Mouse (Mus musculus) midbrain, embryonic 10.5 days (tissue): ENCODE results near the gene Sema3a. TPM values are rescaled to one million over a fixed set of nuclear protein-coding genes. Genes with fewer than 3 reads are reported as not detected.
"Not testable (repeated sequence)": the region's sequence is repeated elsewhere in the genome, so short reads cannot be mapped to it uniquely, and the experiment has no call there.

ENCODE experiments used
- DNase-seq: peaks from one replicate; pipeline ENCODE4 v3.0.0-alpha.2; 2017; ENCODE audit warnings: low spot score
- H3K27ac ChIP-seq: fragments of 300-500 bp; sonication (generic); replicated peaks from 2 replicates; pipeline ENCODE4 v1.5.1; 2016; ENCODE audit warnings: mild to moderate bottlenecking
- H3K27me3 ChIP-seq: fragments of 300-500 bp; sonication (generic); 2 replicates; pipeline ENCODE4 v1.6.1; 2016; ENCODE audit warnings: low read depth, mild to moderate bottlenecking; ENCODE audit not compliant: poor library complexity, severe bottlenecking
- H3K36me3 ChIP-seq: fragments of 300-500 bp; sonication (generic); 2 replicates; pipeline ENCODE4 v1.6.1; 2016; ENCODE audit warnings: mild to moderate bottlenecking, moderate library complexity
- H3K4me1 ChIP-seq: fragments of 300-500 bp; sonication (generic); 2 replicates; pipeline ENCODE4 v1.6.1; 2016
- H3K4me3 ChIP-seq: fragments of 300-500 bp; sonication (generic); 2 replicates; pipeline ENCODE4 v1.5.1; 2016; ENCODE audit warnings: mild to moderate bottlenecking, moderate library complexity
- H3K9me3 ChIP-seq: fragments of 300-500 bp; sonication (generic); replicated peaks from 2 replicates; pipeline ENCODE4 v1.6.1; 2016; ENCODE audit warnings: mild to moderate bottlenecking
- WGBS: fragments of 180-500 bp; shearing (Covaris S2); methylation state at CpG from one replicate; pipeline ENCODE4 v1.1.7; 2016; 5-methylcytosine and 5-hydroxymethylcytosine counted together
- polyA plus RNA-seq: library from polyadenylated mRNA; unstranded; fragments of >200 nt; fragmentation: Nextera tagmentation; extraction: Ambion mirVana; gene quantifications from 2 replicates; pipeline ENCODE4 v1.2.1, GENCODE M21; 2016

Gene Sema3a
- polyA plus RNA-seq, 1 experiment from 2014 or later = 15.8 TPM

GRCm38 (mm10) chr5:13460182-13461001 is 335.2 kb downstream of the Sema3a start:
- Histone ChIP-seq H3K27ac (no peak overlapping the region), H3K36me3 (no peaks in the 10 kb centered on the region), H3K4me3 (no peak overlapping the region), H3K27me3 (no peaks in the 10 kb centered on the region), H3K9me3 (no peaks in the 10 kb centered on the region), H3K4me1 (no peaks in the 10 kb centered on the region)
- DNase-seq = no peak
- WGBS = 81% methylated on average over 1 of the region's 1 CpGs

DNA sequence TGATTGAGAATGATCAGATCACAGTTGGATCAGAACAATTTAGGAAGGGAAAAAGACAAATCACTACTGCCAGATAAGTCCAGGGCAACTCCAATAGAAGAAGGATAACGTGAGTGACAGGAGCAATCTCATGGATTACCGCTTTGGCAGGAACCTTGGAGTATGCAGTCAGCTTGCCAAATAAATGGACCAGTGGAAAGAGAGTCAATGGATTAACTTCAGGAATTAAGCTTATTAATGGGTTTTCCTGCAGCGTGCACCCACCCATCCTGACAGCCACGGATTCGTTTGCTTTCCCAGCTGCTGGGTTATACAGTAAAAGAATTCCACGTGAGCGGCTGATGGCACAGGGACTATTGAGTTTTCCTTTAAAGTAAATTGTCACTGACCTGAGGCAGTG is 343.6 kb downstream of the Sema3a start:
- no peak for DNase-seq

GRCm38 (mm10) chr5:13469401-13469800 is 344.2 kb downstream of the Sema3a start:
- 80% methylated on average over 5 of the region's 5 CpGs for WGBS
- H3K4me3 ChIP-seq = no peak overlapping the region
- no peak overlapping the region for H3K27ac ChIP-seq
- no peaks in the 10 kb centered on the region for H3K4me1 ChIP-seq
- no peaks in the 10 kb centered on the region for H3K36me3 ChIP-seq
- no peaks in the 10 kb centered on the region for H3K27me3 ChIP-seq
- DNase-seq = no peak
- H3K9me3 ChIP-seq = no peaks in the 10 kb centered on the region

More for the DNA sequence above, 343.6 kb downstream of the Sema3a start:
- no peaks in the 10 kb centered on the region for H3K9me3 ChIP-seq
- H3K27me3 ChIP-seq = no peaks in the 10 kb centered on the region
- no peaks in the 10 kb centered on the region for H3K4me1 ChIP-seq
- H3K4me3 ChIP-seq = no peak overlapping the region
- H3K27ac ChIP-seq = no peak overlapping the region
- H3K36me3 ChIP-seq = no peaks in the 10 kb centered on the region
- 58% methylated on average over 7 of the region's 7 CpGs for WGBS

- Histone ChIP-seq H3K4me1 (no peaks in the 10 kb centered on the region), H3K36me3 (no peaks in the 10 kb centered on the region), H3K9me3 (no peaks in the 10 kb centered on the region), H3K27me3 (no peaks in the 10 kb centered on the region), H3K27ac (no peak overlapping the region), H3K4me3 (no peak overlapping the region)
- no peak for DNase-seq
- WGBS = 77% methylated on average over 7 of the region's 7 CpGs
These were observed 345.1 kb downstream of the Sema3a start for GRCm38 (mm10) chr5:13470057-13470905.

- Histone ChIP-seq H3K4me3 (no peak overlapping the region), H3K4me1 (no peaks in the 10 kb centered on the region), H3K27ac (no peak overlapping the region), H3K27me3 (no peaks in the 10 kb centered on the region), H3K9me3 (no peaks in the 10 kb centered on the region), H3K36me3 (no peaks in the 10 kb centered on the region)
- 80% methylated on average over 1 of the region's 1 CpGs for WGBS
- DNase-seq = no peak
These were observed 352.4 kb downstream of the Sema3a start for GRCm38 (mm10) chr5:13477653-13478052.

- H3K4me3 ChIP-seq = no peak overlapping the region
- no peaks in the 10 kb centered on the region for H3K9me3 ChIP-seq
- H3K27me3 ChIP-seq = no peaks in the 10 kb centered on the region
- 74% methylated on average over 2 of the region's 2 CpGs for WGBS
- H3K36me3 ChIP-seq = no peaks in the 10 kb centered on the region
- H3K4me1 ChIP-seq = no peaks in the 10 kb centered on the region
- no peak for DNase-seq
- no peak overlapping the region for H3K27ac ChIP-seq
These were observed 363.5 kb downstream of the Sema3a start for GRCm38 (mm10) chr5:13488671-13489070.

GRCm38 (mm10) chr5:13495967-13496366 is 370.8 kb downstream of the Sema3a start:
- not testable (repeated sequence) for H3K27me3 ChIP-seq, H3K27ac ChIP-seq

GRCm38 (mm10) chr5:13499835-13500234 is 374.6 kb downstream of the Sema3a start:
- Histone ChIP-seq H3K27me3 (no peaks in the 10 kb centered on the region), H3K27ac (no peak overlapping the region), H3K4me3 (no peak overlapping the region), H3K9me3 (no peaks in the 10 kb centered on the region), H3K36me3 (no peaks in the 10 kb centered on the region), H3K4me1 (no peaks in the 10 kb centered on the region)
- DNase-seq = no peak
- WGBS = 84% methylated on average over 2 of the region's 2 CpGs

More at GRCm38 (mm10) chr5:13495967-13496366, 370.8 kb downstream of the Sema3a start:
- not testable (repeated sequence) for H3K9me3 ChIP-seq, H3K36me3 ChIP-seq, DNase-seq, H3K4me1 ChIP-seq, H3K4me3 ChIP-seq
- WGBS = 86% methylated on average over 3 of the region's 3 CpGs

GRCm38 (mm10) chr5:13505839-13506499 is 380.8 kb downstream of the Sema3a start:
- Histone ChIP-seq H3K36me3 (no peaks in the 10 kb centered on the region), H3K4me1 (no peaks in the 10 kb centered on the region), H3K4me3 (no peak overlapping the region), H3K9me3 (no peaks in the 10 kb centered on the region), H3K27me3 (peaks cover 21% of the 10 kb centered on the region), H3K27ac (no peak overlapping the region)
- WGBS = 72% methylated on average over 4 of the region's 4 CpGs
- no peak for DNase-seq

DNA sequence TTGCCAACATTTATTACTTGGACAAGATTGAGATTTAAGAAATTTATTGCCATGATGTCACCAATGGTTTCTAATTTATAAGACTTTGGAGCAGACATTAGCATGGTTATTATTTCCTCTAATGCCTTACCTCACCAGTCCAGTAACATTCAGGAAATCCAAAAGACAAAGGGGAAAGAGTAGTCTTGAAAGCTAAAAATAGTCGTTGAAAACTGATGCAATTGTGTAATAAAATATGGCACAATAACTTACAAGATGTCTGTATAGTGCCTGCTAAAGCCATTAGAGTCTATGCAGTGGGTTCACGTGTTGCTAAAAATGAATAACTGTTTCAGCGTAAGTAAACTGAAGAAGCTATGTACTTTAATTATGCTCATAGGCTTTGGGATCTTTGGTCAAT is 383.9 kb downstream of the Sema3a start:
- Histone ChIP-seq H3K27me3 (peaks cover 53% of the 10 kb centered on the region), H3K4me1 (no peaks in the 10 kb centered on the region), H3K9me3 (no peaks in the 10 kb centered on the region), H3K27ac (no peak overlapping the region), H3K36me3 (no peaks in the 10 kb centered on the region), H3K4me3 (no peak overlapping the region)
- DNase-seq = no peak
- whole genome bisulfite sequencing = 85% methylated on average over 3 of the region's 3 CpGs

- H3K4me3 ChIP-seq = no peak overlapping the region
- H3K27me3 ChIP-seq = peaks cover 100% of the 10 kb centered on the region
- H3K4me1 ChIP-seq = no peaks in the 10 kb centered on the region
- DNase-seq = no peak
- no peak overlapping the region for H3K27ac ChIP-seq
- 89% methylated on average over 4 of the region's 4 CpGs for WGBS
- no peaks in the 10 kb centered on the region for H3K36me3 ChIP-seq
- no peaks in the 10 kb centered on the region for H3K9me3 ChIP-seq
These were observed 391.8 kb downstream of the Sema3a start for GRCm38 (mm10) chr5:13517018-13517417.

DNA sequence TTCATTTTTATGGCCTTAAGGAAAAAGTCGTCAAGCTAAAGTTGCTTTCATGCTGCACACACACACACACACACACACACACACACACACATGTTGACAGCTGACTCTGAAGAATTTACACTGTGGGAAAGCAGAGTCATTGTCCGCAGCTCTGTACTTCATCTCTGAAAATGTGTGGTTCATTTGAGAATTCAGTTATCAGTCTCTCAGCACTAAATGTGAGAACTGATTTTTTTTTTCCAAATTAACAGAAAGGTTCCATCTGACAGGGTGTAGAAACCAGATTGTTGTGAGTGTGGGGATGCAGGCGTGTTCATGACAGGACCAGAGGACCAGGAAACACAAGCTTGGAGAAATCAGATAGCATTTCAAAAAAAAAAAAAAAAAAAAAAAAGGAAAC is 400.4 kb downstream of the Sema3a start:
- H3K4me1 ChIP-seq = peaks cover 16% of the 10 kb centered on the region
- no peak overlapping the region for H3K27ac ChIP-seq
- 62% methylated on average over 3 of the region's 3 CpGs for WGBS
- DNase-seq = no peak
- no peaks in the 10 kb centered on the region for H3K9me3 ChIP-seq
- peaks cover 86% of the 10 kb centered on the region for H3K27me3 ChIP-seq
- no peak overlapping the region for H3K4me3 ChIP-seq
- H3K36me3 ChIP-seq = no peaks in the 10 kb centered on the region
